Mouse (Mus musculus): ENCODE measurements at regions not wholly inside any gene's neighbourhood (a gene's known extent, or its start where the extent isn't known, plus 50 kb on each side); places are given as distances from the start of the nearest gene placed in this dataset.

GRCm38 (mm10) chr17:79787201-79787600, 72.3 kb upstream of the Cyp1b1 start:
- TF ChIP-seq CTCF (IDR thresholded peaks at IDR 0.05) (no peak), EP300 (IDR thresholded peaks at IDR 0.05; ENCODE audit: insufficient read depth, low read depth, low read length) (no peak), POLR2A (IDR thresholded peaks at IDR 0.05; ENCODE audit: insufficient read depth, low read depth, low read length) (no peak)
